16 mouse cellular contexts compared by ENCODE assay signal in genomic region chr4:131587536-131587935, GRCm38 (mm10).
DNase-seq lines count a peak whose midpoint lies in the region; ATAC-seq and TF ChIP-seq lines count a peak whose summit lies in the region.
"Had no signal": no experiment of that assay in that cellular context is flagged by ENCODE, and none has a peak within 500 bp of the region (broad histone marks: within the 10 kb centered on the region; RNA-seq: fewer than 3 reads in every experiment).

No protein-coding gene starts in this region.

- no peak for ATAC-seq in kidney, embryonic 14.5 days (ENCODE audit: low FRiP score, low TSS enrichment)
- ATAC-seq: forebrain, embryonic 15.5 days; liver, embryonic 12.5 days; midbrain, embryonic 13.5 days had no signal

- no peaks in the 10 kb centered on the region for H3K4me1 ChIP-seq in kidney, embryonic 14.5 days (ENCODE audit: control insufficient read depth, insufficient read depth, low read length)
- H3K4me1 ChIP-seq in ES-E14 (ENCODE audit: control insufficient read depth in 2 of 2, insufficient read depth in 2 of 2, low read length in 2 of 2, poor library complexity in 1 of 2) = no peaks in the 10 kb centered on the region
- H3K4me1 ChIP-seq: forebrain, embryonic 15.5 days; heart, embryonic 12.5 days; liver, embryonic 12.5 days; lung, embryonic 15.5 days; midbrain, embryonic 13.5 days had no signal

- DNase-seq in kidney, postnatal 10 days = peak; percentile 22
- DNase-seq in ES-E14 (ENCODE audit: low read depth, low spot score) = peak; percentile 17
- peak; percentile 1 for DNase-seq in WW6 (ENCODE audit: low read depth, low spot score)
- peak; percentile 27 for DNase-seq in forelimb bud, embryonic 11.5 days (ENCODE audit: low read depth, low spot score)
- no peak for DNase-seq in urinary bladder, postnatal 14 days (ENCODE audit: low spot score)
- DNase-seq in layer of hippocampus, adult 18-20 months (ENCODE audit: low spot score in 2 of 2) = no peak
- DNase-seq: adrenal gland, postnatal 25 days; cerebellum, adult 2 months; left cerebral cortex, postnatal 4 days had no signal

- no peak overlapping the region for H3K4me3 ChIP-seq in kidney, embryonic 14.5 days (ENCODE audit: low read length)
- no peak overlapping the region for H3K4me3 ChIP-seq in ES-E14 (ENCODE audit: insufficient read depth in 1 of 2, low read depth in 1 of 2, low read length in 2 of 2, poor library complexity in 1 of 2, severe bottlenecking in 1 of 2)
- H3K4me3 ChIP-seq: forebrain, embryonic 15.5 days; heart, embryonic 12.5 days; liver, embryonic 12.5 days; lung, embryonic 15.5 days; midbrain, embryonic 13.5 days; neural tube, embryonic 15.5 days had no signal

- no peak overlapping the region for H3K4me2 ChIP-seq in kidney, embryonic 14.5 days (replicated peaks; ENCODE audit: low read depth, low read length)
- H3K4me2 ChIP-seq: forebrain, embryonic 15.5 days; heart, embryonic 12.5 days; liver, embryonic 12.5 days; lung, embryonic 15.5 days; midbrain, embryonic 13.5 days; neural tube, embryonic 15.5 days had no signal

- H3K9ac ChIP-seq in kidney, embryonic 14.5 days (ENCODE audit: low read depth, low read length) = no peak overlapping the region
- no peak overlapping the region for H3K9ac ChIP-seq in ES-E14 (ENCODE audit: insufficient read depth, low read depth, low read length, poor library complexity, severe bottlenecking)
- H3K9ac ChIP-seq: forebrain, embryonic 15.5 days; heart, embryonic 12.5 days; liver, embryonic 12.5 days; lung, embryonic 15.5 days; midbrain, embryonic 13.5 days; neural tube, embryonic 15.5 days had no signal

- no peaks in the 10 kb centered on the region for H3K36me3 ChIP-seq in kidney, embryonic 14.5 days (ENCODE audit: control insufficient read depth, insufficient read depth, low read length)
- H3K36me3 ChIP-seq in ES-E14 (ENCODE audit: control insufficient read depth, insufficient read depth, low read length, poor library complexity, severe bottlenecking) = no peaks in the 10 kb centered on the region
- H3K36me3 ChIP-seq: forebrain, embryonic 15.5 days; heart, embryonic 12.5 days; liver, embryonic 12.5 days; lung, embryonic 15.5 days; midbrain, embryonic 13.5 days; neural tube, embryonic 15.5 days had no signal

- no peak overlapping the region for H3K27ac ChIP-seq in kidney, embryonic 14.5 days (ENCODE audit: low read depth, low read length)
- no peak overlapping the region for H3K27ac ChIP-seq in ES-E14 (ENCODE audit: insufficient read depth, low read depth, low read length, poor library complexity, severe bottlenecking)
- H3K27ac ChIP-seq: forebrain, embryonic 15.5 days; liver, embryonic 12.5 days; lung, embryonic 15.5 days; midbrain, embryonic 13.5 days; neural tube, embryonic 15.5 days had no signal

- in situ Hi-C loops in ES-E14 (cut with MboI; ENCODE audit: low sequenced_read_pairs in 2 of 2, unreplicated experiment in 2 of 2) = no loop called here

- H3K27me3 ChIP-seq in kidney, embryonic 14.5 days (ENCODE audit: control insufficient read depth, insufficient read depth, low read length) = no peaks in the 10 kb centered on the region; the same call in 1 of the 2 replicates
- H3K27me3 ChIP-seq: liver, embryonic 12.5 days; lung, embryonic 15.5 days; midbrain, embryonic 13.5 days; neural tube, embryonic 15.5 days had no signal

- WGBS in kidney, embryonic 14.5 days = 27% methylated on average over 7 of the region's 7 CpGs

- H3K9me3 ChIP-seq in kidney, embryonic 14.5 days (ENCODE audit: control insufficient read depth, low read length) = no peaks in the 10 kb centered on the region
- H3K9me3 ChIP-seq in ES-E14 (ENCODE audit: control insufficient read depth, insufficient read depth, low read depth, low read length) = no peaks in the 10 kb centered on the region
- H3K9me3 ChIP-seq: forebrain, embryonic 15.5 days; heart, embryonic 12.5 days; liver, embryonic 12.5 days; lung, embryonic 15.5 days; midbrain, embryonic 13.5 days; neural tube, embryonic 15.5 days had no signal

TF ChIP-seq in ES-E14, 5 proteins besides CTCF, POLR2A, EP300 and RAD21:
- TF ChIP-seq ZC3H11A (IDR thresholded peaks at IDR 0.05; ENCODE audit: borderline replicate concordance, low read depth, low read length) = no peak
- TF ChIP-seq HCFC1 (IDR thresholded peaks at IDR 0.05; ENCODE audit: borderline replicate concordance, insufficient read depth, low read length) = no peak
- TF ChIP-seq MAFK (IDR thresholded peaks at IDR 0.05; ENCODE audit: insufficient read depth, low read depth, low read length) = no peak
- TF ChIP-seq ZNF384 (IDR thresholded peaks at IDR 0.05; ENCODE audit: low read depth, low read length) = no peak
- no peak for TF ChIP-seq CHD2 (IDR thresholded peaks at IDR 0.05; ENCODE audit: low read depth, low read length)

Comparison
In these comparisons a context has a peak if more than half of its experiments do, and no peak if none do; other contexts are left out.
1. DNase-seq: peak in kidney, postnatal 10 days (single experiment), ES-E14 (single experiment), WW6 (single experiment) and forelimb bud, embryonic 11.5 days (single experiment); none in urinary bladder, postnatal 14 days (single experiment) and layer of hippocampus, adult 18-20 months (0 of 2).